In genomic region chr13:94874656-94875395, GRCm38 (mm10) we compare ENCODE assay signal across 12 mouse cellular contexts. TPM values are rescaled to one million over a fixed set of nuclear protein-coding genes. Genes with fewer than 3 reads are reported as not detected.
A peak's percentile ranks its signal among the peaks of the same experiment; 100 is the strongest.
DNase-seq lines count a peak whose midpoint lies in the region; ATAC-seq and TF ChIP-seq lines count a peak whose summit lies in the region.
"Had no signal": no experiment of that assay in that cellular context is flagged by ENCODE, and none has a peak within 500 bp of the region (broad histone marks: within the 10 kb centered on the region; RNA-seq: fewer than 3 reads in every experiment).

No protein-coding gene starts in this region.

- peak overlapping the region; percentile 17; the same call in 1 of the 2 replicates for H3K4me2 ChIP-seq in hindbrain, embryonic 11.5 days (replicated peaks; ENCODE audit: low read depth, low read length)
- peak overlapping the region; percentile 17; the same call in 1 of the 2 replicates for H3K4me2 ChIP-seq in midbrain, embryonic 14.5 days (ENCODE audit: low read length)

- no peaks in the 10 kb centered on the region for H3K9me3 ChIP-seq in hindbrain, embryonic 11.5 days (ENCODE audit: control insufficient read depth, low read length)
- no peaks in the 10 kb centered on the region for H3K9me3 ChIP-seq in midbrain, embryonic 14.5 days (ENCODE audit: control insufficient read depth, low read length)

- no peak for TF ChIP-seq POLR2A in kidney, adult 2 months (IDR thresholded peaks at IDR 0.05; ENCODE audit: low read depth, low read length)

- no peak overlapping the region for H3K9ac ChIP-seq in hindbrain, embryonic 11.5 days (ENCODE audit: low read depth, low read length)
- no peak overlapping the region for H3K9ac ChIP-seq in midbrain, embryonic 14.5 days (replicated peaks; ENCODE audit: low read length)

- ATAC-seq in hindbrain, embryonic 11.5 days (ENCODE audit: low FRiP score), result peak; percentile 56
- ATAC-seq in midbrain, embryonic 14.5 days (ENCODE audit: low FRiP score, low TSS enrichment), result 0 out of 2 replicates have a peak, but pooled peaks have one; percentile 53

- no peaks in the 10 kb centered on the region for H3K36me3 ChIP-seq in hindbrain, embryonic 11.5 days (ENCODE audit: control insufficient read depth, insufficient read depth, low read length)
- H3K36me3 ChIP-seq in midbrain, embryonic 14.5 days (ENCODE audit: control insufficient read depth, insufficient read depth, low read length), result no peaks in the 10 kb centered on the region
- H3K36me3 ChIP-seq in kidney, adult 2 months (ENCODE audit: control insufficient read depth, insufficient read depth, low read length), result no peaks in the 10 kb centered on the region

- peaks cover 72% of the 10 kb centered on the region for H3K27me3 ChIP-seq in hindbrain, embryonic 11.5 days (ENCODE audit: control insufficient read depth, insufficient read depth, low read length)
- H3K27me3 ChIP-seq in midbrain, embryonic 14.5 days (ENCODE audit: control insufficient read depth, insufficient read depth, low read length), result peaks cover 70% of the 10 kb centered on the region
- H3K27me3 ChIP-seq in kidney, adult 2 months (replicated peaks; ENCODE audit: control insufficient read depth, insufficient read depth, low read length), result peaks cover 20% of the 10 kb centered on the region

- no peak for TF ChIP-seq CTCF in kidney, adult 2 months (conservative IDR thresholded peaks at IDR 0.05; ENCODE audit: insufficient read depth, insufficient read length, low read depth, low read length)

- no peak overlapping the region for H3K4me3 ChIP-seq in hindbrain, embryonic 11.5 days (ENCODE audit: low read depth, low read length)
- H3K4me3 ChIP-seq in midbrain, embryonic 14.5 days (replicated peaks; ENCODE audit: low read depth, low read length), result no peak overlapping the region; the same call in 1 of the 2 replicates
- H3K4me3 ChIP-seq in kidney, adult 2 months (ENCODE audit: insufficient read depth, low read depth, low read length), result no peak overlapping the region

- DNase-seq in cerebellum, postnatal 10 days, result peak; percentile 37 to 49
- DNase-seq in cerebellum, adult 9-10 months, result no peak
- DNase-seq in ZHBTc4 (ENCODE audit: low read depth, low spot score), result peak; percentile 48
- peak; percentile 53 for DNase-seq in hindbrain, embryonic 11.5 days (ENCODE audit: low spot score)
- DNase-seq in midbrain, embryonic 14.5 days, result no peak
- DNase-seq in ovary, adult 18-20 months (ENCODE audit: low spot score), result no peak
- DNase-seq in spleen, adult 12 weeks (ENCODE audit: low spot score), result no peak
- no peak for DNase-seq in kidney, adult 2 months
- DNase-seq: adrenal gland, adult 8-10 months; kidney, postnatal 25 days; lung, postnatal 10 days; thymus, postnatal 14 days had no signal

- under 1% methylated on average over 23 of the region's 23 CpGs for WGBS in hindbrain, embryonic 11.5 days
- WGBS in midbrain, embryonic 14.5 days, result under 1% methylated on average over 23 of the region's 23 CpGs
- 6% methylated on average over 23 of the region's 23 CpGs for WGBS in kidney, adult 2 months

- H3K27ac ChIP-seq in hindbrain, embryonic 11.5 days (ENCODE audit: low read depth, low read length), result peak overlapping the region; percentile 18; the same call in 1 of the 2 replicates
- H3K27ac ChIP-seq in midbrain, embryonic 14.5 days (replicated peaks; ENCODE audit: low read depth, low read length), result 0 out of 2 replicates have a peak overlapping the region, but pooled peaks have one; percentile 1
- H3K27ac ChIP-seq in kidney, adult 2 months (ENCODE audit: insufficient read depth, low read depth, low read length), result no peak overlapping the region

- H3K4me1 ChIP-seq in hindbrain, embryonic 11.5 days (replicated peaks; ENCODE audit: control insufficient read depth, insufficient read depth, low read length), result peaks cover 7% of the 10 kb centered on the region; the same call in 1 of the 2 replicates
- H3K4me1 ChIP-seq in midbrain, embryonic 14.5 days (ENCODE audit: control insufficient read depth, insufficient read depth, low read length), result no peaks in the 10 kb centered on the region
- H3K4me1 ChIP-seq in kidney, adult 2 months (ENCODE audit: control insufficient read depth, insufficient read depth, low read length), result no peaks in the 10 kb centered on the region

RNA-seq across cellular contexts. Expression of gene Otp, which starts 0.6 kb away (rescaled TPM):
- polyA plus RNA-seq in hindbrain, embryonic 11.5 days (2014; fragmentation: Nextera tagmentation; extraction: Ambion mirVana), result 10.6 and 14.0 TPM in 2 replicates
- polyA plus RNA-seq in midbrain, embryonic 14.5 days (2014; fragmentation: Nextera tagmentation; extraction: Ambion mirVana), result 5.3 and 5.4 TPM in 2 replicates
- polyA plus RNA-seq in kidney, adult 2 months (2012; rRNA removed), result not detected in 2 replicates

Comparison
In these comparisons a context has a peak if more than half of its experiments do, and no peak if none do; other contexts are left out.
1. DNase-seq: peak in cerebellum, postnatal 10 days (2 of 2), ZHBTc4 (single experiment) and hindbrain, embryonic 11.5 days (single experiment); none in cerebellum, adult 9-10 months (single experiment), midbrain, embryonic 14.5 days (single experiment), ovary, adult 18-20 months (single experiment), spleen, adult 12 weeks (single experiment) and kidney, adult 2 months (single experiment).